Mouse (Mus musculus): ENCODE measurements around the gene Strn4. TPM values are rescaled to one million over a fixed set of nuclear protein-coding genes. Genes with fewer than 3 reads are reported as not detected.

Strn4 gene
- polyA plus RNA-seq, 1 experiment from 2014 or later, result 112 TPM

GRCm38 (mm10) chr7:16873392-16873791 is 57.7 kb downstream of the Strn4 start:
- Histone ChIP-seq H3K27me3 (ENCODE audit: control insufficient read depth, insufficient read depth, low read length) (no peaks in the 10 kb centered on the region), H3K4me1 (replicated peaks; ENCODE audit: control insufficient read depth, insufficient read depth, low read length) (peaks cover 6% of the 10 kb centered on the region), H3K27ac (ENCODE audit: low read depth, low read length) (no peak overlapping the region), H3K4me3 (ENCODE audit: low read depth, low read length) (no peak overlapping the region), H3K36me3 (ENCODE audit: control insufficient read depth, insufficient read depth, low read length) (0 out of 2 replicates have a peak, but pooled peaks cover 2% of the 10 kb centered on the region), H3K4me2 (replicated peaks; ENCODE audit: low read depth, low read length) (no peak overlapping the region), H3K9me3 (ENCODE audit: control insufficient read depth, low read length) (no peaks in the 10 kb centered on the region), H3K9ac (ENCODE audit: low read depth, low read length) (no peak overlapping the region)
- DNase-seq (ENCODE audit: low spot score) (no peak), ATAC-seq (ENCODE audit: low FRiP score) (no peak)
- WGBS, result 95% methylated on average over 4 of the region's 4 CpGs

DNA sequence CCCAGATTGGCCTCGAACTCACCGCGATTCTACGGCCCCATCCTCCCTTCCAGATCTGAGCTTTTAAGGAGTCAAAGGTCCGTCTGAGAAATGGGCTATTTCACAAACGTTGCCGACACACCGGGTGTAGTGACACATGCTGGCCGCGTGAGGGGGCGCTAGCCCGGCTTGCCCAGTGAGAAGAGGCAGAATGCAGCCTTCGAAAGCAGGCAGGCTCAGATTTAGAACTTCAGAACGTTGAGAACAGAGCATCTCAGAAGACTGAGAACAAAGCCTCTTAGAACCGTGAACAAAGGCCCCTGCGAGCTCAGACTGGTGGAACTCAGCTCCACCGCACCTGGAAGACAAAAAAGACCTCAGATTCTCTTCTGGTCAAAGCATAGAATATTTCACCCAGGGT is 58.5 kb downstream of the Strn4 start:
- Histone ChIP-seq H3K4me2 (replicated peaks; ENCODE audit: low read depth, low read length) (peak overlapping the region; percentile 36), H3K9ac (ENCODE audit: low read depth, low read length) (0 out of 2 replicates have a peak overlapping the region, but pooled peaks have one; percentile 34), H3K4me3 (ENCODE audit: low read depth, low read length) (peak overlapping the region; percentile 21; the same call in 1 of the 2 replicates), H3K4me1 (replicated peaks; ENCODE audit: control insufficient read depth, insufficient read depth, low read length) (peaks cover 6% of the 10 kb centered on the region), H3K27ac (ENCODE audit: low read depth, low read length) (peak overlapping the region; percentile 87), H3K27me3 (ENCODE audit: control insufficient read depth, insufficient read depth, low read length) (no peaks in the 10 kb centered on the region), H3K9me3 (ENCODE audit: control insufficient read depth, low read length) (no peaks in the 10 kb centered on the region), H3K36me3 (ENCODE audit: control insufficient read depth, insufficient read depth, low read length) (0 out of 2 replicates have a peak, but pooled peaks cover 2% of the 10 kb centered on the region)
- DNase-seq (ENCODE audit: low spot score) (peak; percentile 81), ATAC-seq (ENCODE audit: low FRiP score) (0 out of 2 replicates have a peak, but pooled peaks have one; percentile 10)
- 5% methylated on average over 17 of the region's 17 CpGs for WGBS

GRCm38 (mm10) chr7:16874756-16875309 is 59.1 kb downstream of the Strn4 start:
- Histone ChIP-seq H3K27ac (ENCODE audit: low read depth, low read length) (peak overlapping the region; percentile 87), H3K9ac (ENCODE audit: low read depth, low read length) (no peak overlapping the region; the same call in 1 of the 2 replicates), H3K27me3 (ENCODE audit: control insufficient read depth, insufficient read depth, low read length) (no peaks in the 10 kb centered on the region), H3K36me3 (ENCODE audit: control insufficient read depth, insufficient read depth, low read length) (0 out of 2 replicates have a peak, but pooled peaks cover 2% of the 10 kb centered on the region), H3K9me3 (ENCODE audit: control insufficient read depth, low read length) (no peaks in the 10 kb centered on the region), H3K4me3 (ENCODE audit: low read depth, low read length) (peak overlapping the region; percentile 85), H3K4me2 (replicated peaks; ENCODE audit: low read depth, low read length) (peak overlapping the region; percentile 89), H3K4me1 (replicated peaks; ENCODE audit: control insufficient read depth, insufficient read depth, low read length) (peaks cover 6% of the 10 kb centered on the region)
- WGBS, result under 1% methylated on average over 28 of the region's 33 CpGs
- DNase-seq (ENCODE audit: low spot score) (peak; percentile 100), ATAC-seq (ENCODE audit: low FRiP score) (peak; percentile 97)

GRCm38 (mm10) chr7:16875310-16875325 is 59.4 kb downstream of the Strn4 start, which contains the start of gene Dact3:
Dact3 (plus strand) TSS chr7:16875317.
- Histone ChIP-seq H3K27ac (ENCODE audit: low read depth, low read length) (peak within 1 kb of the TSS; percentile 87), H3K27me3 (ENCODE audit: control insufficient read depth, insufficient read depth, low read length) (no peaks in the 10 kb centered on the region), H3K9ac (ENCODE audit: low read depth, low read length) (peak within 1 kb of the TSS; percentile 79), H3K9me3 (ENCODE audit: control insufficient read depth, low read length) (no peaks in the 10 kb centered on the region), H3K4me1 (replicated peaks; ENCODE audit: control insufficient read depth, insufficient read depth, low read length) (peaks cover 6% of the 10 kb centered on the region), H3K36me3 (ENCODE audit: control insufficient read depth, insufficient read depth, low read length) (0 out of 2 replicates have a peak, but pooled peaks cover 2% of the 10 kb centered on the region), H3K4me2 (replicated peaks; ENCODE audit: low read depth, low read length) (peak within 1 kb of the TSS; percentile 89), H3K4me3 (ENCODE audit: low read depth, low read length) (peak within 1 kb of the TSS; percentile 85)
- DNase-seq (ENCODE audit: low spot score) (no peak), ATAC-seq (ENCODE audit: low FRiP score) (no peak)
- WGBS, result no CpG with 5 or more reads among the region's 1 CpGs

DNA sequence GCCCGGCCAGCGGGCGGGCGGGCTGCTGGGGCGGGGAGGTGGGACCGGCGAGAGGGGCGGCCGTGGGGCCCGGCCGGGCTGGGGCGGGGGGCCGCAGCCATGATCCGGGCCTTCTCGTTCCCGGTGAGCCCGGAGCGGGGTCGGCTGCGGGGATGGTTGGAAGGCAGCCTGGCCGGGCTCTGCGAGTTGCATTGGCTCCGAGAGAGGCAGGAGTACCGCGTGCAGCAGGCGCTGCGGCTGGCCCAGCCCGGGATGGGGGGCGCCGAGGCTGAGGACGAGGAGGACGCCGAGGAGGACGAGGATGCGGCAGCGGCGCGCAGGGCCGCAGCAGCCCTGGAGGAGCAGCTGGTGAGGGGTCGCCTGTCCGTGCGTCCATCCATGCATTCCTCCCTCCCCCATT is 59.6 kb downstream of the Strn4 start:
- Histone ChIP-seq H3K27ac (ENCODE audit: low read depth, low read length) (peak overlapping the region; percentile 78), H3K9me3 (ENCODE audit: control insufficient read depth, low read length) (no peaks in the 10 kb centered on the region), H3K9ac (ENCODE audit: low read depth, low read length) (peak overlapping the region; percentile 79), H3K36me3 (ENCODE audit: control insufficient read depth, insufficient read depth, low read length) (0 out of 2 replicates have a peak, but pooled peaks cover 2% of the 10 kb centered on the region), H3K4me3 (ENCODE audit: low read depth, low read length) (peak overlapping the region; percentile 85), H3K4me2 (replicated peaks; ENCODE audit: low read depth, low read length) (peak overlapping the region; percentile 89), H3K4me1 (replicated peaks; ENCODE audit: control insufficient read depth, insufficient read depth, low read length) (peaks cover 6% of the 10 kb centered on the region), H3K27me3 (ENCODE audit: control insufficient read depth, insufficient read depth, low read length) (no peaks in the 10 kb centered on the region)
- DNase-seq (ENCODE audit: low spot score) (no peak), ATAC-seq (ENCODE audit: low FRiP score) (no peak)
- WGBS, result under 1% methylated on average over 27 of the region's 42 CpGs

DNA sequence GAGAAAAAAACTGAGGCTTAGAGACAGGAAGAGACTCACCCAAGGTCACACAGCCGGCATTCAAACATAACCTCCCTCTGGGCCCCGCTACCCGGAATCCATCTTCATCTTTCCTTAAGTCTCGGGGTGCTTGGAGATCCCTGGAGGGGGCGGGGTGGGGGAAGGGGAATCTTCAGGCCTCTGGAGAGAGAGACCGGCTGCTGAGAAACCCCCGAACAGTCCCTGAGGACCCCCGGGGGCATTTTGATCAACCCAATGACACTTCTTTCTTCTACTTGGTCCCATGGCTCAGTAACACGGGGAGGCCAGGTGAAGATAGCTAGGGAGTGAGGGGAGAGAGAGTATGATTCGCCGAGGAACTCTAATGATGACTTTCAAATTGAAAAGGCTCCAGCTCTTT is 60.3 kb downstream of the Strn4 start:
- Histone ChIP-seq H3K27me3 (ENCODE audit: control insufficient read depth, insufficient read depth, low read length) (no peaks in the 10 kb centered on the region), H3K27ac (ENCODE audit: low read depth, low read length) (peak overlapping the region; percentile 56; the same call in 1 of the 2 replicates), H3K9ac (ENCODE audit: low read depth, low read length) (peak overlapping the region; percentile 79), H3K4me1 (replicated peaks; ENCODE audit: control insufficient read depth, insufficient read depth, low read length) (peaks cover 9% of the 10 kb centered on the region), H3K9me3 (ENCODE audit: control insufficient read depth, low read length) (no peaks in the 10 kb centered on the region), H3K4me3 (ENCODE audit: low read depth, low read length) (peak overlapping the region; percentile 85), H3K4me2 (replicated peaks; ENCODE audit: low read depth, low read length) (peak overlapping the region; percentile 89), H3K36me3 (ENCODE audit: control insufficient read depth, insufficient read depth, low read length) (0 out of 2 replicates have a peak, but pooled peaks cover 2% of the 10 kb centered on the region)
- ATAC-seq (ENCODE audit: low FRiP score) (no peak), DNase-seq (ENCODE audit: low spot score) (no peak)
- 10% methylated on average over 11 of the region's 11 CpGs for WGBS

- peaks cover 9% of the 10 kb centered on the region for H3K4me1 ChIP-seq (replicated peaks; ENCODE audit: control insufficient read depth, insufficient read depth, low read length)
- H3K27ac ChIP-seq (ENCODE audit: low read depth, low read length), result peak overlapping the region; percentile 65; the same call in 1 of the 2 replicates
- H3K4me3 ChIP-seq (ENCODE audit: low read depth, low read length), result peak overlapping the region; percentile 85
- DNase-seq (ENCODE audit: low spot score), result peak; percentile 78
- peak overlapping the region; percentile 89 for H3K4me2 ChIP-seq (replicated peaks; ENCODE audit: low read depth, low read length)
- peak overlapping the region; percentile 79 for H3K9ac ChIP-seq (ENCODE audit: low read depth, low read length)
- WGBS, result under 1% methylated on average over 13 of the region's 13 CpGs
- H3K9me3 ChIP-seq (ENCODE audit: control insufficient read depth, low read length), result no peaks in the 10 kb centered on the region
- H3K27me3 ChIP-seq (ENCODE audit: control insufficient read depth, insufficient read depth, low read length), result no peaks in the 10 kb centered on the region
- no peak for ATAC-seq (ENCODE audit: low FRiP score)
- no peaks in the 10 kb centered on the region for H3K36me3 ChIP-seq (ENCODE audit: control insufficient read depth, insufficient read depth, low read length)
These were observed 60.9 kb downstream of the Strn4 start for GRCm38 (mm10) chr7:16876608-16877007.

DNA sequence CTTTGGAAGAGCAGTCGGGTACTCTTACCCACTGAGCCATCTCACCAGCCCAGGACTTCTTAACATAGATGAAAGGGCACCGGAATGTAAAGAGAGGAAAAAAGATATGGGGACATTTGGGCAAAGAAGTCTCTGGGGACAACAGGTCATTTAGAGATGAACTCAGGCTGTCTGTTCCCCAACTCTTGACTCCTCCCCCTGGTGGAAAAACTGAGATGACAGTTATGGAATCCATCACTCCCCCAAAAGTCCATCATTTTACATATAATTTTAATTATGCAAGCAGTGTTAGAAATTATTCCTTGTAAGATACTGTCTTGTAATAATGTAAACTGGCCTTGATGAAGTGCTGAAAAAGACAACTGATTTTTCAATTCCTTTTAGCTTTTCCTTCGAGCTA is 62.0 kb downstream of the Strn4 start:
- no peak for ATAC-seq (ENCODE audit: low FRiP score)
- no peak overlapping the region for H3K4me3 ChIP-seq (ENCODE audit: low read depth, low read length)
- H3K27ac ChIP-seq (ENCODE audit: low read depth, low read length), result no peak overlapping the region
- H3K27me3 ChIP-seq (ENCODE audit: control insufficient read depth, insufficient read depth, low read length), result 0 out of 2 replicates have a peak, but pooled peaks cover under 1% of the 10 kb centered on the region
- H3K4me1 ChIP-seq (replicated peaks; ENCODE audit: control insufficient read depth, insufficient read depth, low read length), result peaks cover 9% of the 10 kb centered on the region
- no peak overlapping the region for H3K9ac ChIP-seq (ENCODE audit: low read depth, low read length)
- H3K9me3 ChIP-seq (ENCODE audit: control insufficient read depth, low read length), result no peaks in the 10 kb centered on the region
- no peak overlapping the region for H3K4me2 ChIP-seq (replicated peaks; ENCODE audit: low read depth, low read length)
- 82% methylated on average over 3 of the region's 3 CpGs for whole genome bisulfite sequencing
- no peak for DNase-seq (ENCODE audit: low spot score)
- no peaks in the 10 kb centered on the region for H3K36me3 ChIP-seq (ENCODE audit: control insufficient read depth, insufficient read depth, low read length)

DNA sequence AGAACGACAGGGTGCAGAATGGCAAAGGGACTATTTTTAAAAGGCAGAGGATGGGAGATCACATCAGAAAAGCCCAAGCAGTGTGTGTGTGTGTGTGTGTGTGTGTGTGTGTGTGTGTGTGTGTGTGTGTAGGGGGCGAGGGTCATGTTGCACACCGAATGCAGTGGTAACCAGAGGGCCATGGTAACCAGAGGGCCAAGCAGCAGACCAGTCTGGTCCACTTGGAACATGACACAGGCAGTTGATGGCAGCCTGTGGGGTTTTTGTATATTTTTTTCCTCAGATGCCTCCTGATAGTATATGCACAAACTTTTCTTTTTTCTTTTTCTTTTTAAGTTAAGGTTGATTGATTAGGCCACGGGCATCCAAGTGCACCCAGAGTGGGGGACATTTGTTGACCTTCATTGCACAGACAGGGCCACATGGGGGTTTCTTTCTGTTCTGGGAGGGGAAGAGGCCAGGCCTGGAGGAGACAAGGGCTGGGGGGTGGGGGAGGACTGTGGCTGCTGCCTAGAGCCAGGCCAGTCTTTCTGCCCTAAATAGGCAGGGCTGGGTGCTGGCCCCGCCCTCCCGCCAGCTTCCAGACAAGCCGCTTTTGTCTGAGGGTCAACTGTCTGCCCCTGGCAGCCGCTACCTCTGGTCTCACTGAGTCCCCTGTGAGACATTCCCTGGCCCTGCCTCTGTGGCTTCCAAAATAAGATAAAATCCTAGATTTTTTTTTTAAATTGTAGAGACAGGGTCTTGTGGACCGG is 64.3 kb downstream of the Strn4 start:
- H3K9ac ChIP-seq (ENCODE audit: low read depth, low read length), result no peak overlapping the region
- H3K4me3 ChIP-seq (ENCODE audit: low read depth, low read length), result no peak overlapping the region; the same call in 1 of the 2 replicates
- ATAC-seq (ENCODE audit: low FRiP score) (peak; percentile 59), DNase-seq (ENCODE audit: low spot score) (peak; percentile 87)
- H3K27me3 ChIP-seq (ENCODE audit: control insufficient read depth, insufficient read depth, low read length), result peaks cover 16% of the 10 kb centered on the region
- peak overlapping the region; percentile 88 for H3K27ac ChIP-seq (ENCODE audit: low read depth, low read length)
- 0 out of 2 replicates have a peak, but pooled peaks cover 2% of the 10 kb centered on the region for H3K36me3 ChIP-seq (ENCODE audit: control insufficient read depth, insufficient read depth, low read length)
- H3K9me3 ChIP-seq (ENCODE audit: control insufficient read depth, low read length), result no peaks in the 10 kb centered on the region
- peaks cover 9% of the 10 kb centered on the region for H3K4me1 ChIP-seq (replicated peaks; ENCODE audit: control insufficient read depth, insufficient read depth, low read length)
- WGBS, result 10% methylated on average over 9 of the region's 9 CpGs
- no peak overlapping the region for H3K4me2 ChIP-seq (replicated peaks; ENCODE audit: low read depth, low read length)
